Mouse (Mus musculus): ENCODE results near the gene Hyal3. TPM values are rescaled to one million over a fixed set of nuclear protein-coding genes. Genes with fewer than 3 reads are reported as not detected.

Gene Hyal3
- polyA plus RNA-seq, 1 experiment = 0.54 TPM

- TF ChIP-seq POLR2A (IDR thresholded peaks at IDR 0.05; ENCODE audit: low read depth, low read length) (no peak), CTCF (IDR thresholded peaks at IDR 0.05; ENCODE audit: extremely low read depth, insufficient read depth, insufficient read length, insufficient replicate concordance) (no peak)
Observed at GRCm38 (mm10) chr9:107544196-107544700, 36.4 kb upstream of the Hyal3 start.

GRCm38 (mm10) chr9:107544729-107545128 is 35.9 kb upstream of the Hyal3 start:
- no peak for TF ChIP-seq POLR2A (IDR thresholded peaks at IDR 0.05; ENCODE audit: low read depth, low read length)
- TF ChIP-seq CTCF (IDR thresholded peaks at IDR 0.05; ENCODE audit: extremely low read depth, insufficient read depth, insufficient read length, insufficient replicate concordance) = no peak
- no peak for DNase-seq (ENCODE audit: low read depth in 1 of 2, low spot score in 2 of 2)
- Histone ChIP-seq H3K27me3 (ENCODE audit: control insufficient read depth, insufficient read depth, low read length) (no peaks in the 10 kb centered on the region), H3K4me1 (ENCODE audit: control insufficient read depth, insufficient read depth, insufficient read length) (peaks cover 18% of the 10 kb centered on the region; the same call in 1 of the 2 replicates), H3K4me3 (ENCODE audit: extremely low read depth, insufficient read depth, insufficient read length) (no peak overlapping the region), H3K36me3 (ENCODE audit: control insufficient read depth, insufficient read depth, low read length) (peaks cover 5% of the 10 kb centered on the region; the same call in 1 of the 2 replicates), H3K27ac (ENCODE audit: insufficient read depth, low read length) (no peak overlapping the region)
- 96% methylated on average over 12 of the region's 12 CpGs for WGBS

More at GRCm38 (mm10) chr9:107544196-107544700, 36.4 kb upstream of the Hyal3 start:
- no peaks in the 10 kb centered on the region for H3K27me3 ChIP-seq (ENCODE audit: control insufficient read depth, insufficient read depth, low read length)
- 96% methylated on average over 17 of the region's 17 CpGs for WGBS
- DNase-seq (ENCODE audit: low read depth in 1 of 2, low spot score in 2 of 2) = no peak
- no peak overlapping the region for H3K27ac ChIP-seq (ENCODE audit: insufficient read depth, low read length)
- peaks cover 7% of the 10 kb centered on the region; the same call in 1 of the 2 replicates for H3K36me3 ChIP-seq (ENCODE audit: control insufficient read depth, insufficient read depth, low read length)
- no peak overlapping the region for H3K4me3 ChIP-seq (ENCODE audit: extremely low read depth, insufficient read depth, insufficient read length)
- H3K4me1 ChIP-seq (ENCODE audit: control insufficient read depth, insufficient read depth, insufficient read length) = peaks cover 18% of the 10 kb centered on the region; the same call in 1 of the 2 replicates

- TF ChIP-seq POLR2A (IDR thresholded peaks at IDR 0.05; ENCODE audit: low read depth, low read length) (no peak), CTCF (IDR thresholded peaks at IDR 0.05; ENCODE audit: extremely low read depth, insufficient read depth, insufficient read length, insufficient replicate concordance) (no peak)
- Histone ChIP-seq H3K27ac (ENCODE audit: insufficient read depth, low read length) (no peak overlapping the region), H3K4me3 (ENCODE audit: extremely low read depth, insufficient read depth, insufficient read length) (no peak overlapping the region), H3K27me3 (ENCODE audit: control insufficient read depth, insufficient read depth, low read length) (no peaks in the 10 kb centered on the region), H3K36me3 (ENCODE audit: control insufficient read depth, insufficient read depth, low read length) (peaks cover 3% of the 10 kb centered on the region; the same call in 1 of the 2 replicates), H3K4me1 (ENCODE audit: control insufficient read depth, insufficient read depth, insufficient read length) (peaks cover 20% of the 10 kb centered on the region; the same call in 1 of the 2 replicates)
- no peak for DNase-seq (ENCODE audit: low read depth in 1 of 2, low spot score in 2 of 2)
- 95% methylated on average over 10 of the region's 10 CpGs for WGBS
Observed at GRCm38 (mm10) chr9:107545199-107545598, 35.4 kb upstream of the Hyal3 start.

GRCm38 (mm10) chr9:107545602-107546001 is 35.0 kb upstream of the Hyal3 start:
- Histone ChIP-seq H3K27ac (ENCODE audit: insufficient read depth, low read length) (no peak overlapping the region), H3K4me3 (ENCODE audit: extremely low read depth, insufficient read depth, insufficient read length) (no peak overlapping the region), H3K36me3 (ENCODE audit: control insufficient read depth, insufficient read depth, low read length) (peaks cover 3% of the 10 kb centered on the region; the same call in 1 of the 2 replicates), H3K4me1 (ENCODE audit: control insufficient read depth, insufficient read depth, insufficient read length) (peaks cover 24% of the 10 kb centered on the region; the same call in 1 of the 2 replicates), H3K27me3 (ENCODE audit: control insufficient read depth, insufficient read depth, low read length) (no peaks in the 10 kb centered on the region)
- no peak for TF ChIP-seq POLR2A (IDR thresholded peaks at IDR 0.05; ENCODE audit: low read depth, low read length)
- TF ChIP-seq CTCF (IDR thresholded peaks at IDR 0.05; ENCODE audit: extremely low read depth, insufficient read depth, insufficient read length, insufficient replicate concordance) = peak; percentile 83; the same call in 1 of the 2 replicates
- WGBS = 17% methylated on average over 3 of the region's 3 CpGs
- DNase-seq (ENCODE audit: low read depth in 1 of 2, low spot score in 2 of 2) = peak in 1 of 2 experiments; percentile 67

GRCm38 (mm10) chr9:107547026-107547425 is 33.6 kb upstream of the Hyal3 start, which contains the start of gene Zmynd10:
TSS of gene Zmynd10 (plus strand) at chr9:107547298.
- H3K27me3 ChIP-seq (ENCODE audit: control insufficient read depth, insufficient read depth, low read length) = no peaks in the 10 kb centered on the region
- no peak within 1 kb of the TSS for H3K4me3 ChIP-seq (ENCODE audit: extremely low read depth, insufficient read depth, insufficient read length)
- peak in 1 of 2 experiments; percentile 79 for DNase-seq (ENCODE audit: low read depth in 1 of 2, low spot score in 2 of 2)
- H3K4me1 ChIP-seq (ENCODE audit: control insufficient read depth, insufficient read depth, insufficient read length) = peaks cover 31% of the 10 kb centered on the region
- H3K27ac ChIP-seq (ENCODE audit: insufficient read depth, low read length) = no peak within 1 kb of the TSS
- 3% methylated on average over 20 of the region's 20 CpGs for whole genome bisulfite sequencing
- TF ChIP-seq POLR2A (IDR thresholded peaks at IDR 0.05; ENCODE audit: low read depth, low read length) (no peak), CTCF (IDR thresholded peaks at IDR 0.05; ENCODE audit: extremely low read depth, insufficient read depth, insufficient read length, insufficient replicate concordance) (no peak)
- H3K36me3 ChIP-seq (ENCODE audit: control insufficient read depth, insufficient read depth, low read length) = peaks cover 3% of the 10 kb centered on the region; the same call in 1 of the 2 replicates

GRCm38 (mm10) chr9:107547957-107548356 is 32.7 kb upstream of the Hyal3 start:
- 82% methylated on average over 5 of the region's 5 CpGs for WGBS
- Histone ChIP-seq H3K4me3 (ENCODE audit: extremely low read depth, insufficient read depth, insufficient read length) (no peak overlapping the region), H3K27ac (ENCODE audit: insufficient read depth, low read length) (no peak overlapping the region), H3K27me3 (ENCODE audit: control insufficient read depth, insufficient read depth, low read length) (no peaks in the 10 kb centered on the region), H3K36me3 (ENCODE audit: control insufficient read depth, insufficient read depth, low read length) (peaks cover 3% of the 10 kb centered on the region; the same call in 1 of the 2 replicates), H3K4me1 (ENCODE audit: control insufficient read depth, insufficient read depth, insufficient read length) (peaks cover 28% of the 10 kb centered on the region)
- TF ChIP-seq POLR2A (IDR thresholded peaks at IDR 0.05; ENCODE audit: low read depth, low read length) (no peak), CTCF (IDR thresholded peaks at IDR 0.05; ENCODE audit: extremely low read depth, insufficient read depth, insufficient read length, insufficient replicate concordance) (no peak)
- no peak for DNase-seq (ENCODE audit: low read depth in 1 of 2, low spot score in 2 of 2)

GRCm38 (mm10) chr9:107548820-107549219 is 31.8 kb upstream of the Hyal3 start:
- TF ChIP-seq CTCF (IDR thresholded peaks at IDR 0.05; ENCODE audit: extremely low read depth, insufficient read depth, insufficient read length, insufficient replicate concordance) (no peak), POLR2A (IDR thresholded peaks at IDR 0.05; ENCODE audit: low read depth, low read length) (no peak)
- WGBS = 92% methylated on average over 10 of the region's 10 CpGs
- Histone ChIP-seq H3K4me1 (ENCODE audit: control insufficient read depth, insufficient read depth, insufficient read length) (peaks cover 33% of the 10 kb centered on the region), H3K27me3 (ENCODE audit: control insufficient read depth, insufficient read depth, low read length) (no peaks in the 10 kb centered on the region), H3K4me3 (ENCODE audit: extremely low read depth, insufficient read depth, insufficient read length) (no peak overlapping the region), H3K27ac (ENCODE audit: insufficient read depth, low read length) (no peak overlapping the region), H3K36me3 (ENCODE audit: control insufficient read depth, insufficient read depth, low read length) (peaks cover 3% of the 10 kb centered on the region; the same call in 1 of the 2 replicates)
- no peak for DNase-seq (ENCODE audit: low read depth in 1 of 2, low spot score in 2 of 2)

Measured in spleen, adult 2 months (tissue).